Mouse (Mus musculus): ENCODE data around the gene 1110008P14Rik.

Gene 1110008P14Rik

DNA sequence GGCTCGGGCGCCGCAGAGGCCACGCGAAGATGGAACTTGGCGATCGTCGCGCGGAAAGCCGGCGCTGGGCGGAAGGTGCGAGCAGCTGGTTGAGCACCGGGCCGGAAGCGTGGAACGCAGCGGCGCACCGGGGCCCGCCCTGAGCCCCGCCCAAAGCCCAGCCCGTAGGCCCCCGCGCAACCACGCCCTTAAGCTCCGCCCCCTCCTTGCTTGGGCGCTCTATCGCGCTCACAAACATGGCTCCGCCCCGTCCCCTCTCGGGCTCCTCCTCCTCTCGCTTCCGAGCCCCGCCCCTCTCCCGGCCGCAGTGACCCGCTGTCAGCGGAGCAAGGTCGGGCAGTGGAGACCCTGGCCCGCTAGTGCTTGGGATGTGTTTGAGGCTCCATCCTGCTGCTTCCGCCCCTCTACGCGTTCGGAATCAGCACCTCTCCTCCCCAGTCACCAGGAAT, at the start of gene 1110008P14Rik:
1110008P14Rik (minus strand) TSS at position 164 of the 449 bp plus-strand sequence.
- CTCF ChIA-PET, result no interaction called here

DNA sequence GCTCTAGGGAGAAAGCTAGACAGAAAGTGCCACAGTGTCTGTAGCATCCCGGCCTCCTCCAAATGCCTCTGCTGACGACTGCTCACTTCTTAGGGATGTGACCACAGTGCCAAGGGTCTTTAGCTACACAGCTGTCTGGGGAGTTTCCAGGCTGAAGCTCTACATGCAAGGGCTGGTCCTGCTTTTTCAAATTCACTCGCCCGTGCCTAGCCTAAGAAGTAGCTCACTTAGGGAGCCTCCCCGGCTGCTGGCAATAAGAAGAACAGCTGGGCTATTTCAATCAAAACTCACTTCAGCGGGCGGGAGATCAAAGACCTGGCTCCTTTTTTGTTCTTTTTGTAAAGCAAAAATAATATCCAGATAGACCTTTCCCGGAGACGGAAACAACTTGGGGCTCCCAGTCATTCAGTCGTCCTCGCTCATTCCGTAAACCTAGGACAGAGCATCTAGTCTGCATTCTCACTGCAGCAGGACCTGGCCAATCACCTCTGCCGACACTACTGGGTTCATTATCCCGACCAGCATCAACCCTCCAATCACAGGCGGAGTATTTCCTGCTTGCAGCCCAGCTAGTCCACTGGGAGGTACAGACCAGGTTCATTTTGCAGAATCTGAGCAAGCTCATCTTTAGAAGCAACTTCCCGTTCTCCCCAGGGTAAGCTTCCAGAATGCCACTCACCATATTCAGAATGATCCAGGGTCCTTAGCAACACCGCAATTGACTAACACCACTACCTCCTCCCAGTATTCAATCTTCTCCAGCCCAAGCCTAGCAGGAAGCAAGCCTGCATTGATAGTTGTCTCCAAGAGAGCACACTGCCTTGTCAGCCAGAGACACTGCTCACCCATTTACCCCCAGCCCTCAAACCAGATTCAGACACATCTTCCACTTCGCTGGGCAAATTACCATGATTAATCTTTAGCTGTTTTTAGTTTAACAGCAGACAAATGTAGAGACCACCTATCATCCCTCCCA, 49.3 kb upstream of the 1110008P14Rik start:
- CTCF ChIA-PET, result no interaction called here

GRCm38 (mm10) chr2:32429215-32429891, 47.6 kb upstream of the 1110008P14Rik start:
- CTCF ChIA-PET, result no interaction called here

DNA sequence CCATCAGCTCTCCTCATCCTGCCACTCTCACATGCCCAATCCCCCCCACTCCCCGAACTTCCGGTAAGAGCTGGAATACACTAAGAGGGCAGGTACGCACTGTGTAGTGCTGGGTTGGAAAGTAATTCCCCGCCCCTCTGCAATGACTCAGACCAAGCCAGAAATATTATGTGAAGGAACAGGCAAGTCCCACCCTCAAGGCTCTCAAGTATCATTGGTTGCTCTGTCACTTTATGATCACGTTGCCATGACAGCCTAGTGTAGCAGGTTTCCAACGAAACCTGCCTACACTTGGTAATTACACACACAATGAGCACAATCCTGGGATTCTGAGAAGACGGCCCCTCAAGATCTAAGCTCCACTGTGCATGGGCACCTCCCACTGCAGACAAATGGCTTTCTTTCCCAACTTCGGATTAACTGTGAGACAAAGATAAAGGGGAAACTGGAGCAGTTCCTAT, 46.6 kb upstream of the 1110008P14Rik start:
- CTCF ChIA-PET, result no interaction called here

DNA sequence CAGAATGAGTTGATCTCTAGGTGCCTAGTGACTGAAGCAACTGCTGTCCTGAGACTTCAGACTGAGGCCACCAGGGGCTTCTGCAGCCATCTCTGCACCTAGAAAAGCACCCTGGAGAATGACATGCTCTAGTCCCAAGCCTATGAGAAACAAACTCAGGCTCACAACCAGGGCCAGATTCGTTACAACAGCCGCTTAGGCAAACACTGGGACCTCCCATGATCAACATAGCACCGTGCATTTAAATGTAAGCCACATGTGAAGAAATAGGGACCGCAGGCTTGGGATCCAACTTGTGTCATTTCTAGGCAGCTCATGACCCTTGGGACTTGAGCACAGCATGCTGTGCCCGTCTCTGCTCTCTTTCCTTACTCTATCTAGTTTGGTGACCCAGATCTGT, 46.0 kb upstream of the 1110008P14Rik start:
- CTCF ChIA-PET, result no interaction called here

- CTCF ChIA-PET, result interaction anchor here (0.6 kb wide), 1 partner anchor 229 kb away, joined by 7 read pairs; no protein-coding TSS in a partner anchor
These were observed 44.4 kb upstream of the 1110008P14Rik start for GRCm38 (mm10) chr2:32426141-32426540.

DNA sequence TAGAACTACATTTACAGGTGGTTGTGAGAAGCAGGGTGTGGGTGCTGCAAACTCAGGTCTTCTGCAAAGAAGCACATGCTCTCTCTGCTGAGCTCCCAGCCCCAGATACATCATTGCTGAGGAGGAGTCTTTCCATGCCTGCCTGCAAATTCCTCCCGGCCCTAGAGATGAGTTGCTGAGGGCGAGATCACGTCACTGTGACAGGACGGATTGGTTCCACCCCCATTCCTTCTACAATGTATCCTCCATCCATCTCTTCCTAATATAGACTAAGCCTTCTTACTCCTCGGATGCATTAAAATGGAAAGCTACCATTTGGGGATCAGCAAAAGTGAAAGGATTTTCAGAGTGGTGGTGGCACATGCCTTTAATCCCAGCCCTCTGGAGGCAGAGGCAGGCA, 43.8 kb upstream of the 1110008P14Rik start:
- CTCF ChIA-PET, result interaction anchor here (0.6 kb wide), 1 partner anchor 229 kb away, joined by 7 read pairs; no protein-coding TSS in a partner anchor

- CTCF ChIA-PET, result interaction anchor here (0.5 kb wide), 1 partner anchor 65 kb away, joined by 4 read pairs; no protein-coding TSS in a partner anchor
These were observed 43.1 kb upstream of the 1110008P14Rik start for GRCm38 (mm10) chr2:32424796-32425195.

GRCm38 (mm10) chr2:32423481-32424331, 42.0 kb upstream of the 1110008P14Rik start:
- CTCF ChIA-PET, result no interaction called here

DNA sequence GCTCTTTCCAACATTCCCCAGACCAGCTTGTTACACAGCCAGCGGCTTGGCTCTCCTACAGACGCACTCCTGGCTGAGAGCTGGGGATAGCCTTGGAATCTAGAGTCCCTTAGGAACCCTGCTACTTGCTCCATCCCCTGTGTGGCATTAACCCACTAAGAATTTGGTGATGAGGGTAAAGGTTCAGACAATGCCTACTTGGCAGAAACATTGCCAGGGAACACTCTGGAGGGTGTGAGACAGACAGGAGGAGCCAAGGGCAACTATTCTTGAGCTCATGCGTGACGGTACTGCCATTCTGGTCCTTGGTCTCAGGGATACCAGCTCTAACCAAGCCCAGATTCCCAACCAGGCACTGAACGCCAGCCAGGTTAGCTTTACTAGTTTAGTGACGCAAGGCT, 40.1 kb upstream of the 1110008P14Rik start:
- CTCF ChIA-PET, result interaction anchor here (0.7 kb wide), 1 partner anchor 15 kb away, joined by 4 read pairs; no protein-coding TSS in a partner anchor

DNA sequence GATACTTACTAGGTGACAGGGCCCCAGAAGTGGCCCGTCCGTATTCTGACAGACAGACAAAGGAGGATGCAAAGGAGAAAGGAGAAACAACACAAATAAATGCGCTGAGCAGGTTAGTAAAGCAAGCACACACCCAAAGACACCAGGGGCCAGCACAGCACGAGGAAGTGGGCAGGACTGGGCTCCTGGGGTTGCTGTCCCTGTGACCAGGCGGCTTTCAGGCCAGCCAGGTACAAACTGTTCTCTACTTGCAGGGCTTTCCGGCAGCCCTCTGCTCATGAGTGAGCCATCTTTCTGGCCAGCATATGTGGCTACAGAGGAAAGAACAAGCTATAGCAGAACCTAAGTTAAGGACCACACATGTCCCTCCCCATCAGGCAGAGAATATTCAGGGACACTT, 38.9 kb upstream of the 1110008P14Rik start:
- CTCF ChIA-PET, result no interaction called here

GRCm38 (mm10) chr2:32420066-32420608, 38.4 kb upstream of the 1110008P14Rik start:
- CTCF ChIA-PET, result no interaction called here

GRCm38 (mm10) chr2:32419359-32419758, 37.6 kb upstream of the 1110008P14Rik start:
- CTCF ChIA-PET, result no interaction called here

DNA sequence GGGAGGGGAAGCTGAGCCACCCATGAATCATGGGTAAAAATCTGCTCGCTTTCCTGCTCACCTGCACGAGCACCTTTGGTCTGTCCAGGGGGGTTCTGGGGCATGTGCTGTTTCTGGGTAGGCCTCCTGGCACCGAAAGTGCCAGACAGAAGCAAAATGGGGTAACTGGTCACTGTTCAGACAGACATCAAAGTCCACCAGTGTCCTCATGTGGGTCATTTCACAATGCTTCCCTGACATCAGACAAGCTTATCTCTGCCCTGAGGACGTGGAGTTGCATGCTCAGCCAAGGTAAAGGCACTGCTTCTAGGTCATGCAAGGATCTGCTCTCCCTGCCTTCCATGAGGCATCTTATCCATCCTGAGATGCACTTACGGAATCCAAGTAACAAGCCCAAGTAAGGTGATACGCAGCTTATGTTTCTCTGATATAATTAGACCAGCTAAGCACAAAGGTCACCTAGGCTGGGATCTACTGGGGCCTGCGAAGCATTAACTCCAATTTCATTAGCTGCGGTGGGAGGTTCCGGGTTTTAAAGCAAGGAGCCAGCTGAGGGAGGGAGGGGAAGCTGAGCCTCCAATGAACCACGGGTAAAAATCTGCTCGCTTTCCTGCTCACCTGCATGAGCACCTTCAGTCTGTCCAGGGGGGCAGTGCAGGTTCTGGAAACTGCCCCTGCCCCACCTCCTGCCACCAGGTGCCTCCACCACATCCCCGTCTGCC, 36.9 kb upstream of the 1110008P14Rik start:
- CTCF ChIA-PET, result no interaction called here

DNA sequence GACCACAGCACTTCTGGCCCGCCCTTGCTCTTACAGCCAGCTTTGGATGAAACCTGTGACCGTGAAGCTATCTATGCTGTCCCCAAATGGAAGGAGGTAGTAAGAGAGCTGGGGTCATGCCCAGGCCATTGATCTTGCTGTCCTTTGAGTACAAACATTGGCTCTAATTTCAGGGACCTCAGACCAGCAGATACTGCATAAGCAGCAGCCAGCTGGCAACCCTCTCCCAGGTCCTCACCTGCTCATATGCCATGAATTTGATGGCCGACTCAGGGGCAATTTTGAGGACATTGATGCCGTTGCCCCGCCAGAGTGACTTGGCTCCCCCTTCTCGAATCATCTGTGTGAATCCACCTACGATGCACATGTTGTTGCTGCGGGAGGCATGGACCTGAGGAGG, 35.7 kb upstream of the 1110008P14Rik start:
- CTCF ChIA-PET, result no interaction called here

GRCm38 (mm10) chr2:32416556-32416955, 34.8 kb upstream of the 1110008P14Rik start:
- CTCF ChIA-PET, result no interaction called here

- CTCF ChIA-PET, result no interaction called here
These were observed 34.1 kb upstream of the 1110008P14Rik start for GRCm38 (mm10) chr2:32415801-32416200.

- CTCF ChIA-PET, result interaction anchor here (0.5 kb wide), 1 partner anchor 46 kb away, joined by 3 read pairs; no protein-coding TSS in a partner anchor
These were observed 32.2 kb upstream of the 1110008P14Rik start for GRCm38 (mm10) chr2:32413936-32414335.

DNA sequence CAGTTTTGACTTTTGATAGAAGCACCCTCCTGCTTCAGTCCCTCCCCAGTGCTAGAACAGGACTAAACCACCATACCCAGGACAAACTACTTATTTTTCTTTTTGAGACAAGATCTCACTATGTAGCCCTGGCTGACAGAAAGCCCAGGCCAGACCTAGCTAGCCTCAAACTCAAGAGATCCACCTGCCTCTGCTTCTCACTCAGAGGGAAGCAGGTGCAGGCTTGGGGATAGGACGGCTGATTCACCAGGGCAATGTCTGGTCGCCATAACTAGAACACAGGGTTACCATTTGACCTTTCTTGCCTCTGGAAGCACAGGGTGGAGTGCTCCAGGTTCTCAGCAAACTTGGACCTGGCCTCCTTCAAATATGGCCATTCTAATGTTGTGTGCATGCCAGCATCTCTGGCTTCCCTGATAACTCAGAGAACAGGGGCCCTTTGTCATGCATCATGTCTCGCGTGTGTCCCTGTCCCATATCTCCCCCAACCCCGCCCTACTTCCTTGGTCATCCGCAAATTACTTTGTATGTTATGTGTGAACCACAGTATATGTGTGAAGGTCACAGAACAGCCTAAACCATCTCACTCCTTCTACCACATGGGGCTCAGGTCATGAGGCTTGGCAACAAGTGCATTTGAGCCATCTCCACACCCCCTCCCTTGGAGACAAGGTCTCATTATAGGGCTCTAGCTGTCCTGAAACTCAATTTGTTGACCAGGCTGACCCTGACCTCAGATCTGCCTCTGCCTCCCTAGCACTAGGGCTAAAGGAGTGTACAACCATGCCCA, 31.2 kb upstream of the 1110008P14Rik start:
- CTCF ChIA-PET, result no interaction called here

DNA sequence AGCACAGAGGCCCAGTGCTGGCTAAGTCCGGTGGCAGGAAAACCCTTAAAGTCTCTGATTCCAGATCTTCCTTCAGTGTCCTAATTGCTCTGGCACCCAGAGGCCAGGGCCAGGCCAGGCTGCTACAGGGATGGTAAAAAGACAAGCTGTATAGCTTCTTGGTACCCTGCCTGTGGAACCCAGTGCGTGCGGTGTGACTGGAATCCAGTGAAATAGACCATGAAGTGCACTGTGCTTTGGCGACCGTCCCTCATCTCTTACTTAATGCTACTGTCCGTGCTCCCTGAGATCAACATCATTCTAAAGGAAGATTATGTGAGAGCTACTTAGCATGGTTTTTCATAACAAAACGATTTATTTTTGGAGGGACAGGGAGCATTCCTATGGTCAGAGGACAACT, 29.7 kb upstream of the 1110008P14Rik start:
- CTCF ChIA-PET, result interaction anchor here (1.3 kb wide), 1 partner anchor 15 kb away, joined by 5 read pairs; no protein-coding TSS in a partner anchor

Data from spleen, embryonic (tissue).